Mouse (Mus musculus): ENCODE measurements at regions not wholly inside any gene's neighbourhood (a gene's known extent, or its start where the extent isn't known, plus 50 kb on each side); places are given as distances from the start of the nearest gene placed in this dataset.

DNA sequence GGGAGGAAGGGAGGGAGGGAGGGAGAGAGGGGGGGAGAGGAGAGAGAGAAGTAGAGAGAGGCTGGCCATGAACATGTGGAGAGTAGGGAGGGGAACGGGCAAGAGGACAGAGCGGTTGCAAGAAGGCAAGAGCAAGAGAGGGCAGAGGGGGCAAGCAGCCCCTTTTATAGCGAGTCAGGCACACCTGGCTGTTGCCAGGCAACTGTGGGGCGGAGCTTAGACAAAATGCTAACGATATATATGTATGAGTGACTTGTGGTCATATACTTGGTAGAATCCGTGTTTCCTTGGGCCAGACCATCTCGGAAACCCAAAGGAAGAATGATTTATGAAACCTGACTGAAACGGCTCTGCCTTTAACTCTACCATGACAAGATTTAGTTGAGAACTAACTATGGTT lies 138.2 kb upstream of the Serp2 start:
- TF ChIP-seq POLR2A (IDR thresholded peaks at IDR 0.05; ENCODE audit: insufficient read depth, low read length) (no peak), CTCF (IDR thresholded peaks at IDR 0.05; ENCODE audit: low read depth, low read length) (no peak), EP300 (IDR thresholded peaks at IDR 0.05; ENCODE audit: insufficient read depth, low read depth, low read length) (no peak)

All from ES-Bruce4 (cell line).